Mouse (Mus musculus) kidney, postnatal 25 days (tissue): Measurements from ENCODE around the gene Tas2r105.

ENCODE experiments used
- DNase-seq, 2 experiments: peaks; one replicate each; pipeline ENCODE4 v3.0.0; 2021; ENCODE audit warnings: mixed read lengths in 2 of 2

Gene Tas2r105

GRCm38 (mm10) chr6:131687395-131687794, at the start of gene Tas2r105:
Tas2r105 (minus strand) TSS chr6:131687495.
- no peak for DNase-seq

- DNase-seq, result no peak
Observed at GRCm38 (mm10) chr6:131712803-131713202, 25.5 kb upstream of the Tas2r105 start.

GRCm38 (mm10) chr6:131689963-131690362, 2.7 kb upstream of the Tas2r105 start, which contains the start of gene Tas2r114:
Tas2r114 (minus strand) TSS chr6:131690063.
- no peak for DNase-seq

- no peak for DNase-seq
Observed at GRCm38 (mm10) chr6:131685644-131686043, 1.7 kb downstream of the Tas2r105 start, which contains the start of gene Tas2r104. Tas2r104 (minus strand) TSS chr6:131685744.

GRCm38 (mm10) chr6:131678786-131679185, 8.5 kb downstream of the Tas2r105 start, which contains the start of gene Tas2r106:
Tas2r106 (minus strand) TSS chr6:131678886.
- DNase-seq, result no peak

GRCm38 (mm10) chr6:131660049-131660448, 27.2 kb downstream of the Tas2r105 start, which contains the start of gene Tas2r107:
Tas2r107 (minus strand) TSS chr6:131660149.
- no peak for DNase-seq
